Mouse (Mus musculus) CH12.LX (cell line): ENCODE measurements around the gene E130218I03Rik. TPM values are rescaled to one million over a fixed set of nuclear protein-coding genes. Genes with fewer than 3 reads are reported as not detected.

Experiments
- DNase-seq: peaks from one replicate; pipeline ENCODE4 v3.0.0-alpha.2; 2013; ENCODE audit errors: extremely low read depth
- H3K27ac ChIP-seq: 2 replicates; pipeline ENCODE4 v1.5.1; 2012; ENCODE audit warnings: low read depth, mild to moderate bottlenecking, control low read depth, moderate library complexity; ENCODE audit not compliant: insufficient read depth
- H3K27me3 ChIP-seq: replicated peaks from 2 replicates; pipeline ENCODE3; 2012; ENCODE audit warnings: inconsistent platforms
- H3K36me3 ChIP-seq, 2 experiments: replicated peaks in 1 of 2; 2 replicates each; pipeline versions ENCODE3 to v1.6.1; 2012; ENCODE audit warnings: inconsistent platforms in 1 of 2, low read length in 1 of 2, mild to moderate bottlenecking in 1 of 2, mixed read lengths in 1 of 2, moderate library complexity in 1 of 2; ENCODE audit not compliant: control insufficient read depth in 1 of 2, insufficient read depth in 1 of 2
- H3K4me1 ChIP-seq, 2 experiments: 2 replicates each; pipeline ENCODE4 v1.6.1; 2012; ENCODE audit warnings: inconsistent platforms in 1 of 2, moderate library complexity in 1 of 2; ENCODE audit not compliant: insufficient read depth in 2 of 2, control insufficient read depth in 1 of 2
- H3K4me2 ChIP-seq: 2 replicates; pipeline ENCODE4 v1.6.1; 2012; ENCODE audit warnings: low read depth, mild to moderate bottlenecking, control low read depth; ENCODE audit not compliant: poor library complexity, insufficient read depth, severe bottlenecking
- H3K4me3 ChIP-seq, 3 experiments: fragments of 150-350 bp in 1 of 3; sonication (generic) in 1 of 3; replicated peaks in 1 of 3; 2 replicates each; pipeline versions ENCODE3 to v1.5.1; 2011 to 2012; ENCODE audit warnings: low read depth in 2 of 3, low read length in 2 of 3, mild to moderate bottlenecking in 2 of 3, moderate library complexity in 2 of 3, control low read depth in 1 of 3, improper control_type of control experiment in 1 of 3, inconsistent platforms in 1 of 3, mixed read lengths in 1 of 3; ENCODE audit not compliant: poor library complexity in 1 of 3
- H3K79me2 ChIP-seq: replicated peaks from 2 replicates; pipeline ENCODE4 v1.6.1; 2012; ENCODE audit warnings: mild to moderate bottlenecking, moderate library complexity; ENCODE audit not compliant: control insufficient read depth, poor library complexity, insufficient read depth, severe bottlenecking; ENCODE audit errors: extremely low read depth
- H3K9ac ChIP-seq: 2 replicates; pipeline ENCODE4 v1.6.1; 2012; ENCODE audit warnings: low read depth, mild to moderate bottlenecking, control low read depth, moderate library complexity; ENCODE audit not compliant: insufficient read depth
- H3K9me3 ChIP-seq: replicated peaks from 2 replicates; pipeline ENCODE3; 2012; ENCODE audit warnings: low read length, inconsistent platforms, mixed read lengths
- BHLHE40 ChIP-seq: IDR thresholded peaks from 2 replicates; pipeline ENCODE4 v1.6.1; 2011; ENCODE audit warnings: mild to moderate bottlenecking, low read depth, low read length, improper control_type of control experiment
- CHD2 ChIP-seq: IDR thresholded peaks from 2 replicates; pipeline ENCODE4 v1.6.1; 2011; ENCODE audit warnings: low read length, improper control_type of control experiment
- ELF1 ChIP-seq: IDR thresholded peaks from 2 replicates; pipeline ENCODE4 v1.6.1; 2014; ENCODE audit warnings: low read depth, mild to moderate bottlenecking, inconsistent platforms, low read length, improper control_type of control experiment
- ETS1 ChIP-seq: conservative IDR thresholded peaks from 2 replicates; pipeline ENCODE4 v1.6.1; 2012; ENCODE audit warnings: low read depth, mild to moderate bottlenecking, inconsistent platforms, low read length, improper control_type of control experiment, moderate library complexity
- GABPA ChIP-seq: IDR thresholded peaks from 2 replicates; pipeline ENCODE4 v1.6.1; 2012; ENCODE audit warnings: low read depth, low read length, improper control_type of control experiment, inconsistent platforms; ENCODE audit not compliant: insufficient replicate concordance
- HCFC1 ChIP-seq: IDR thresholded peaks from 2 replicates; pipeline ENCODE4 v1.6.1; 2012; ENCODE audit warnings: low read depth, mild to moderate bottlenecking, inconsistent platforms, low read length, improper control_type of control experiment
- IRF4 ChIP-seq: IDR thresholded peaks from 2 replicates; pipeline ENCODE4 v1.6.1; 2014; ENCODE audit warnings: low read depth, mild to moderate bottlenecking, inconsistent platforms, low read length, improper control_type of control experiment
- JUN ChIP-seq: IDR thresholded peaks from 2 replicates; pipeline ENCODE4 v1.6.1; 2011; ENCODE audit warnings: low read depth, mild to moderate bottlenecking, low read length, improper control_type of control experiment, moderate library complexity; ENCODE audit not compliant: insufficient read depth
- JUND ChIP-seq: conservative IDR thresholded peaks from 2 replicates; pipeline ENCODE4 v1.6.1; 2011; ENCODE audit warnings: low read depth, low read length, improper control_type of control experiment
- MAFK ChIP-seq: IDR thresholded peaks from 2 replicates; pipeline ENCODE4 v1.6.1; 2011; ENCODE audit warnings: low read length, improper control_type of control experiment; ENCODE audit not compliant: insufficient replicate concordance
- MAZ ChIP-seq: IDR thresholded peaks from 2 replicates; pipeline ENCODE4 v1.6.1; 2012; ENCODE audit warnings: low read depth, mild to moderate bottlenecking, inconsistent platforms, low read length, improper control_type of control experiment, moderate library complexity
- MEF2A ChIP-seq: IDR thresholded peaks from 2 replicates; pipeline ENCODE4 v1.6.1; 2014; ENCODE audit warnings: low read depth, mild to moderate bottlenecking, inconsistent platforms, low read length, improper control_type of control experiment, borderline replicate concordance
- MXI1 ChIP-seq: IDR thresholded peaks from 2 replicates; pipeline ENCODE4 v1.6.1; 2011; ENCODE audit warnings: mild to moderate bottlenecking, low read depth, low read length, improper control_type of control experiment
- MYC ChIP-seq: IDR thresholded peaks from 2 replicates; pipeline ENCODE4 v1.6.1; 2011; ENCODE audit warnings: low read depth, mild to moderate bottlenecking, improper control_type of control experiment, low read length
- NELFE ChIP-seq: IDR thresholded peaks from 2 replicates; pipeline ENCODE4 v1.6.1; 2011; ENCODE audit warnings: low read depth, low read length, improper control_type of control experiment
- PAX5 ChIP-seq: IDR thresholded peaks from 2 replicates; pipeline ENCODE4 v1.6.1; 2012; ENCODE audit warnings: low read length, inconsistent platforms, mixed read lengths
- POLR2A ChIP-seq: IDR thresholded peaks from 2 replicates; pipeline ENCODE4 v1.6.1; 2011; ENCODE audit warnings: low read depth, mild to moderate bottlenecking, improper control_type of control experiment, low read length
- POLR2AphosphoS2 ChIP-seq: IDR thresholded peaks from 2 replicates; pipeline ENCODE4 v1.6.1; 2011; ENCODE audit warnings: low read depth, low read length, improper control_type of control experiment
- SIN3A ChIP-seq: IDR thresholded peaks from 2 replicates; pipeline ENCODE4 v1.6.1; 2012; ENCODE audit warnings: low read length, improper control_type of control experiment, inconsistent platforms
- SMC3 ChIP-seq: IDR thresholded peaks from 2 replicates; pipeline ENCODE4 v1.6.1; 2011; ENCODE audit warnings: low read depth, low read length, improper control_type of control experiment
- UBTF ChIP-seq: IDR thresholded peaks from 2 replicates; pipeline ENCODE4 v1.6.1; 2012; ENCODE audit warnings: low read depth, mild to moderate bottlenecking, inconsistent platforms, low read length, improper control_type of control experiment, moderate library complexity
- USF2 ChIP-seq: conservative IDR thresholded peaks from 2 replicates; pipeline ENCODE4 v1.6.1; 2011; ENCODE audit warnings: low read depth, low read length, improper control_type of control experiment
- ZKSCAN1 ChIP-seq: IDR thresholded peaks from 2 replicates; pipeline ENCODE4 v1.6.1; 2012; ENCODE audit warnings: low read depth, inconsistent platforms, low read length, improper control_type of control experiment, borderline replicate concordance
- ZMIZ1 ChIP-seq: IDR thresholded peaks from 2 replicates; pipeline ENCODE4 v1.6.1; 2012; ENCODE audit warnings: low read depth, mild to moderate bottlenecking, inconsistent platforms, low read length, improper control_type of control experiment
- ZNF384 ChIP-seq: IDR thresholded peaks from 2 replicates; pipeline ENCODE4 v1.6.1; 2012; ENCODE audit warnings: low read depth, low read length, improper control_type of control experiment, inconsistent platforms
- dilution Hi-C: fragments of 300-500 bp; cut with MboI; formaldehyde crosslinking; loops from 2 replicates; pipeline ENCODE4 v1.14.3; 2020; ENCODE audit warnings: low sequenced_read_pairs; ENCODE audit not compliant: extremely low pct_unique_long_range_greater_than_20kb, extremely low pct_ligation_motif_present
- in situ Hi-C: fragments of 300-500 bp; cut with MboI; formaldehyde crosslinking; loops from 3 replicates; pipeline ENCODE4 v1.14.3; 2019; ENCODE audit warnings: low sequenced_read_pairs, low pct_ligation_motif_present, low pct_unique_long_range_greater_than_20kb, mixed read lengths
- polyA plus RNA-seq: library from polyadenylated mRNA; unstranded; fragments of >175 nt; gene quantifications from 2 replicates; pipeline ENCODE4 v1.2.1, GENCODE M21; 2012; ENCODE audit warnings: low read depth; ENCODE audit not compliant: insufficient read length
- total RNA-seq, 2 experiments: library from RNA; depleted of rRNA; stranded (reverse); fragments of 300-350 nt in 1 of 2; fragments of >200 nt in 1 of 2; gene quantifications; 2 replicates each; pipeline ENCODE4 v1.2.3; 2012 to 2014

Gene E130218I03Rik
- total and polyA plus RNA-seq, 3 experiments: 1.6 to 2.9 TPM; not detected in 1

DNA sequence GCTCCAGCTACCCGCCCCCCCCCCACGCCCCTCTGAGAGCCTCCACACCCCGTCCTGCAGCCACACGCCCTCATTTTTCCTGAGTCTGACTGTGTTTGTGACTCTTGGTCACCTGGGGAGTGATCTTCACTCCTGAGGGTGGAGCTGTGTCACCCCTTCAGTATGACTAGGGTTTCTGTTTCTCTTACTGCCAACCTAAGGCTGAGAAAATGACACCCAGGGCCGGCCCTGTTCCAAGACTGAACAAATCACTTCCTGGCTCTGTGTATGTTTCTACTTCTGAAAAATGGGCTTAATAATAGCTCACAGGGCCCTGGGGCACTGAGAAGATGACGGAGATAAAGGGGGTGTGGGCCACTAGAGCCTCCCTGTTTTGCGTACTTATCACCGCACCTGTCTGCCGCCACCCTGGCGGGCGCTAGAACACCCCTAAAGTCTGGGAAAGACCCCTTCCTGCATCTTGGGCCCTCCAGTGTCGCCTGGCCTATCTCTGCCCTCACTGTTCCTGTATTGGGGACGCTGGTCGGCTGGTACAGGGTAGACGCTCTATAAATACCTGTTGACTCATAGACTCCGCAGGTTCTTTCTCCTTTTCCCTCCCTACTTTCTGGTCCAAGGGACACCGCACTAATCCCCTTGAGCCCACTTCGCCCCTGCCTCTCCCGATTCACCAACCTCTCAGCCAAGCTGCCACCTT, 5.7 kb upstream of the E130218I03Rik start:
- Histone ChIP-seq H3K36me3 (peaks cover 0 to 2% of the 10 kb centered on the region in 2 experiments), H3K79me2 (no peaks in the 10 kb centered on the region), H3K9me3 (no peaks in the 10 kb centered on the region), H3K27ac (no peak overlapping the region), H3K4me2 (no peak overlapping the region), H3K27me3 (peaks cover 9% of the 10 kb centered on the region), H3K4me3 (no peak overlapping the region), H3K9ac (no peak overlapping the region), H3K4me1 (peaks cover 6 to 10% of the 10 kb centered on the region in 2 experiments; a peak in 2 of 4 replicates)
- dilution Hi-C loops (no loop called here), in situ Hi-C loops (no loop called here)
- TF ChIP-seq SIN3A: no peak
- TF ChIP-seq UBTF: no peak
- no peak for TF ChIP-seq BHLHE40
- TF ChIP-seq ZNF384: no peak
- TF ChIP-seq NELFE: no peak
- no peak for TF ChIP-seq MYC
- no peak for TF ChIP-seq ZMIZ1
- no peak for TF ChIP-seq ETS1
- TF ChIP-seq SMC3: no peak
- TF ChIP-seq POLR2A: no peak
- no peak for TF ChIP-seq GABPA
- TF ChIP-seq USF2: no peak
- TF ChIP-seq HCFC1: no peak
- TF ChIP-seq MXI1: no peak
- TF ChIP-seq JUN: no peak
- DNase-seq: no peak

DNA sequence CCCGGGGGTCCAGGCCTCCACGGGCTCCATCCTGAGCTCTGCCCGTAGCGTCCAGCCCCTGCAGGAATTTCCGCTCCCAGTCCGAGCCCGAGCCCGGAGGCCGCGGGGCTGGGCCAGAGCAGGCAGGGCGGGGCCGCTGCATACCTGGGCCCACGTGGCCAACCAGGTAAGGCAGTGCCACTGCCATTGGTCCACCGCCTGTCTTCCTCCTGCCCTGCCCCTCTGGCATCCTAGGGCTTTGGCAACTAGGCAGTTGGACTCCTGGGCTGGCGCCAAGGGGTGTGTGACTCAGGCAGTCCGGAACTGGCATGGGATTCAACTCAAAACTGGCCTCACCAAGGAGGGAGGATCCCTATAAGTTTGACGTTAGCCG, 5.2 kb upstream of the E130218I03Rik start, which contains the start of gene Cnksr1:
TSS of gene Cnksr1 (minus strand) at position 121 of the 373 bp plus-strand sequence.
- peaks cover 0 to 7% of the 10 kb centered on the region in 2 experiments for H3K36me3 ChIP-seq
- H3K4me1 ChIP-seq: peaks cover 6 to 10% of the 10 kb centered on the region in 2 experiments; a peak in 2 of 4 replicates
- H3K79me2 ChIP-seq: no peaks in the 10 kb centered on the region
- no peaks in the 10 kb centered on the region for H3K9me3 ChIP-seq
- dilution Hi-C loops: no loop called here
- TF ChIP-seq NELFE (no peak), MAZ (no peak), JUND (no peak), POLR2A (no peak), MEF2A (no peak), GABPA (no peak), ELF1 (no peak), SMC3 (no peak), JUN (no peak), ETS1 (no peak), PAX5 (no peak), IRF4 (no peak), CHD2 (no peak), ZKSCAN1 (no peak), POLR2AphosphoS2 (no peak), ZMIZ1 (no peak), SIN3A (no peak), MAFK (no peak)
- in situ Hi-C loops: no loop called here
- no peak within 1 kb of the TSS for H3K9ac ChIP-seq
- H3K4me2 ChIP-seq: no peak within 1 kb of the TSS
- H3K27ac ChIP-seq: no peak within 1 kb of the TSS
- peaks cover 4% of the 10 kb centered on the region for H3K27me3 ChIP-seq
- no peak for DNase-seq
- no peak within 1 kb of the TSS for H3K4me3 ChIP-seq
